Mouse (Mus musculus): ENCODE data around the gene Mfap4.

Gene Mfap4

DNA sequence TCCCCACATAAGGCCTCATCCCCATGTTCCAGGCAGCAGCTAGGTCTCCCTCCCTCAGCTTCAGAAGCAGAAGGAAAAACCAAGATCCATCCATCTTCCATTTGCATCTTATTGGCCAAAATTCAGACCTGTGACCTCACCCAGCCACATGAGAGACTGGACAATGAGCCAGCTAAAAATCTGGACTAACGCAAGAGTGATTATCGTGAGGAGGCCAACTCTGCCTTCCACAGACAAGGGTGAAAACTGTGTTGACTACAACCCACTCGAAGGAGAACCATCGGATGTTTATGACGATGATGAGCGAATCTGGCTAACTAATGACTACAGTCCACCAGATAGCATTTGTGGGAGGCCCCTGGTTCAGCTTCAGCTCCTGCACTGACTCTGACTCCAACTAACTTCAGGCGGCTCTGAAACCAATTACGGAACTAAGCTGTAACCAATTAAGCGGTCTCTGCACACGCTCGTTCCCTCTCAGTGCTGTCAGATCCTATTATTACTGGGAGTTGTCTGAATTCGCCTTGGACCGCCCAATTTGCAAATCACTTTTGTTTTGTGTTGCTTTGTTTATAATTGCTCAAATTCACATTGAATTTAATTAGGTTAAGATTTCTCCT lies 1.9 kb upstream of the Mfap4 start:
- no peak for DNase-seq

DNA sequence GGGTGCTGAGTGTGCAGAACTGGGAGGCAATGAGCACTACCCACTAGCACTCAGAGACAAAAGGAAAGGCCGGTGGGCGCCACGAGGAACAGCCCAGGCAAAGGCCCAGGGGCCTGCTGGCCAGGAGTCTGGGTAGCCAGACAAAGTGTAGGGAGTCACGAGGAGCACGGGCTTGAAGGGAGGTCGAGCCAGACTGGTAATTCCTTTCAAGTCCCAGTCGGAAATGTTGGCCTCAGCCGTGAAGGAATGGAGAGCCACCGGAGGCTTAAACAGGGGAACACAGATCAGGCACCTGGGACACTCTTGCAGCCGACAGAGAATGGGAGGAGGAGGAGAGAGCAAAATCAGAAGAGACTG lies 997 bp upstream of the Mfap4 start:
- DNase-seq, result no peak

DNA sequence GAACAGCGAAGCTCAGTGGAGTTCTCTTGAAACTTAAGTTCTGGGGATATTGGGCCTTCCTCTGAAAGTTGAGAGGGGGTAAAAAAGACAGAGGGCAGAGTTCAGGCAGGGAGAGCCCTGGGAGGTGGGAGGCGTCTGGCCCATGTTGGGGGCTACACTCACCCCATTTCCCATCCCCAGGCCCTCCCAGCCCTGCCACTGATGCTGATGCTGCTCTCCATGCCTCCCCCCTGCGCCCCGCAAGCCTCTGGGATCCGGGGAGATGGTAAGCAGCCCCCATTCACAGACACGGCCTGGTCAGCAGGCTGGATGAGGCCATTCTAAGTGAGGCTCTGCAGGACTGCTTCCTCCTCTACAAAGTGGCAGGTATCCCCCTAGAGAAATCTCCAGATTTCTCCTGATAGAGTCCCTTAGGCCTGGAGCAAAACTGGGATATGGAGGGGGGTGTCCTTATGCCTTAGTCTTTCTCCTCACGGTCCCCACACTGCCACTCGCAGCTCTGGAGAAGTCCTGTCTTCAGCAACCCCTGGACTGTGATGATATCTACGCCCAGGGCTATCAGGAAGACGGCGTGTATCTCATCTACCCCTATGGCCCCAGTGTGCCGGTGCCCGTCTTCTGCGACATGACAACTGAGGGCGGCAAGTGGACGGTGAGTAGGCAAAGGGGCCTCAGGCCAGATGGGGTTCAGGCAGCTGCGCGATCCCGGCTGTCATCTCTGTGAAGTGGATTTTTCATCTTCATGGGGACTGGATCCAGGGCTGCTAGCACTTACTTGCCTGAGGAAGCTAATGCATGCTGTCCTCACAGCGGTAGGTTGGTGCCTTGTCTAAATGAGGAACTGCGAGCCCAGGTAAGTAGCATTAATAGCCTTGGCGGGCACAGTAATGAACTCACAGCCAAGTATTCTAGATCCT lies 568 bp downstream of the Mfap4 start:
- no peak for DNase-seq

DNA sequence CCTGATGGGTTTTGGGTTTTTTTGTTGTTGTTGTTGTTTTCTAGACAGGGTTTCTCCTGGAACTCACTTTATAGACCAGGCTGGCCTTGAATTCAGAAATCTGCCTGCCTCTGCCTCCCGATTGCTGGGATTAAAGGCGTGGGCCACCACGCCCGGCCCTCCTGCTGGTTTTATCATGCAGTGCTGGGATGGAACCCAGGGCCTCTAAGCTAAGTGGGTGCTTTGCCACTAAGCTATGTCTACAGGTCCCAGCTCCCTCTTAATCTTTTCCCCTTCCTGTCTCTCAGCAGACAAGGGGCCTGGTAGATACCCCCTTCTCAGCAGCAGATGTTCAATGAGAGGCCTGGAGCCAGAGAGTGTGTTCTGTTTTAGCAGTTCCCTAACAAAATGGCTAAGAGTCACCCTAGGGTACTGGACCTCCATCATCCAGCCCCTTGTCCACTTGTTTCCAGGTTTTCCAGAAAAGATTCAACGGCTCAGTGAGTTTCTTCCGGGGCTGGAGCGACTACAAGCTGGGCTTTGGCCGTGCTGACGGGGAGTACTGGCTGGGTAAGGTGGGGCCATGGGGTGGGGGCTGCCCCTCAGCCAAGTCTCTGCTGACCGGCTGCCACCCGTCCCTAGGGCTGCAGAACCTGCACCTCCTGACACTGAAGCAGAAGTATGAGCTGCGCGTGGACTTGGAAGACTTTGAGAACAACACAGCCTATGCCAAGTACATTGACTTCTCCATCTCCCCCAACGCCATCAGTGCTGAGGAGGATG lies 1.4 kb downstream of the Mfap4 start:
- no peak for DNase-seq

DNA sequence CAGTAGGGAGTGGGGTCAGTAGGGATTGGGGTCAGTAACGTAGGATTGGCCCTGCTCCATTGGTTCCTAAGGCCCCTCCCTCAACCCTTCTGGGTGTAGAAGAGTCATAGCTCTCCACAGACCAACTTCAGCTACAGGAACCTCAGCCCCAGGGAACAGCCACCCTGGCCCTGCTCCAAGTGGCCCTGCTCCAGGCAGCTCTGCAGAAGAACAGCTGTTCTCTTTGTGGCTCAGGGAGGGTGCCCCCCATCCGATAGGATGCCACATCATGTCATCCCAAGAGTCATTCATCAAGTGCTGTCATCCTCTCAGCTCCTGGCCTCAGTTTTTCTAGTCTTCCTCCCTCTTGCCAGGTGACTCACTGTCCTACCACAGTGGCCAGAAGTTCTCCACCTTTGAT lies 2.2 kb downstream of the Mfap4 start:
- peak; percentile 69 for DNase-seq

DNA sequence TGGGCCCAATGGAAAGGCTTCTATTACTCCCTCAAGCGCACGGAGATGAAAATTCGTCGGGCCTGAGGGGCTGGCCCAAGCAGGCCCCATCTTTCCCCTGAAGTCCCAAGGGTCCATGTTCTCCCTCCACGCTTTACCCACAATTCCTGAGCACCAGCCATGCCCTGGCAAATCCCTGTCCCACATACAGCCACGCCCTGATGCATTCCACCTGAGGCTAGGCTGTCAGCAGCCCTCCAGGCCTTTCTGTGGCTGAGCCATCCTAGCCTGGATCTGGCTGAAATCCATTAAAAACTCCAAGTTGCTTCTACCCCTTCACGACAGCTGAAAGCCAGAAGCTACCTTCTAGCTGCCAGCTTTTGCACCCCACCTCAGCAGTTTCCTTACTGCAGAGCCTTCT lies 2.7 kb downstream of the Mfap4 start:
- DNase-seq, result no peak

DNA sequence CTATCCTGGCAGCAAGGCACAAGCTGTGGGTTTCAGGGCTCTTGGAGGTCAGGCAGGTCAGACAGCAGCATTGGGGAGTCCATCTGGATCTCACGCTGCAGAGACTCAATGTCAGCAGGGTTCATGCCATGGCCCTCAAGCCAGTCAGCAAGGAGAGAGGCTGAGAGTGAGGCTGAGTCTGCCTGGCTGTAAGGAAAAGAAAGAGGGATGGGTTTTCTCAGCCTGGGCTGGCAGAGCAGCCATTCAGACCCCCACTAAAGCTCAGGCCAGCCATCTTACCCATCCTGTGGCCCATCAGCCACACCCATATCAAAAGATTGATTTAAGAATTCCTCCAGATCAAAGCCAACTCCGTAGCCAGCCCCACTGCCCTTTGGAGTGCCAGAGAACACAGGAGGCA lies 3.9 kb downstream of the Mfap4 start:
- DNase-seq, result no peak

DNA sequence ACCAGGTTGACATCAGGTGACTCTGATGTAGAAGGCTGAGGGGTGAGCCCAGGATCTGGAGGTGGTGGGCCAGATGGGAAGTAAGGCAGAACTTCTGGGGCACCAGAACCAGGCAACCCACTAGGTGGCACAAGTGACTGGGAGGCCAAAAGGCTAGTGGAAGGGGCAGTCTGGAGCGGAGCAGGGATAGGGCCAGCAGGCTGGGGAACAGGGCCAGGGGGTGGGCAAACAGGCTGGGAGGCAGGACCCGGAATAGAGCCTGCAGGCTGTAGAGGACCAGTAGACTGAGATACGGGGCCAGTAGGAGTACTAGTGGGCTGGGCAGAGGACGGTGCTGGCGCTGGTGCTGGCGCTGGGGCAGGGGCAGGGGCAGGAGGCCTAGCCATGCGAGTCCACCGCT lies 4.6 kb downstream of the Mfap4 start:
- no peak for DNase-seq

DNA sequence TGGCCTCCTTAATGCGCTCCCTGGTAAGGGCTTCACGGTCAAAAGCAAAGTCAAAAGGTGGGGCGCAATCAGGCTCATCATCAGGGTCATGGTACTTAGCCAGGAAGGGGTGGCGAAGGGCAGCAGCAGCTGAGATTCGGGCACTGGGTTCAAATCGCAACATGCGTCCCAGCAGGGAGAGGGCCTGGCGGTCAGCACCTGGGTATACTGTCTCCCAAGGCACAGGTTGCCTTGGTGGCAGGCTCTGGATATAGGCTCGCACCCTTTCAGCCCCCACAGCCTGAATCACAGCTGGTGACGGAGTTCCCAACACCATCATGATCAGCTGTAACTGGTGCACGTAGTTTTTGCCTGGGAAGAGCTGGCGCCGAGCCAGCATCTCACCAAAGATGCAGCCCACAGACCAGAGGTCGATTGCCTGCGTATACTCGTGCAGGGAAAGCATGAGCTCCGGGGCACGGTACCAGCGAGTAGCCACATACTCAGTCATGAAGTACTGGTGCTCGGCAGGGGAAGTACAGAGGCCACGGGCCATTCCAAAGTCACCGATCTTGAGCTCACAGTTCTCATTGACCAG lies 5.8 kb downstream of the Mfap4 start:
- no peak for DNase-seq

DNA sequence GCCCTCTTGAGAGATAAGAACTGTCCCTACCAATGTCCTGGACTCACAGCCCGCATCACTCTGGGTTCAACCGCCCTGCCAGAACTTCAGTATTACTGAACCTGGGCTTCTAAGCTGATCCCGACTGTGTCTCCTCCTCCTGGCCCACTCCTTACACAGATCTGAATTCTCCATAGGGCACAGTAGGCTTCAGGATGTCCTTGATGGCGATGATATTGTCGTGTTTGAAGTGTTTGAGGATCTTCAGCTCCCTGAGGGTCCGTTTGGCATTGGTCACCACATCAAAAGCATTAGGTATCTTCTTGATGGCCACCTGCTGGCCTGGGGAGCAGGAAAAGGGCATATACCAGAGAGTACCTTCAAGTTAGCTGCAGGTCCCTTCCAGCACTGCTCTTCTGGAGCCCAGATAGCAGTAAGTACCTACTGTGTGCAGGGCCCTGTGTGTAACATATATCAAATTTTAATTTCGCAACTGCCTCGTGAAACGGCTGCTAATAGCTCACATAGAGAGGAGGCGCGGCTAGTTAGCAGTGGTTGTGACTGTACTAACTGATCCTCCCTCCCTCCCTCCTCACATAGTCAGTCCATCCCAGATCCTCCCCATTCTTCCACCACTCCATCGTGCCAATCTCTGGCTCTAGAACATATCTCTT lies 7.6 kb downstream of the Mfap4 start:
- no peak for DNase-seq

DNA sequence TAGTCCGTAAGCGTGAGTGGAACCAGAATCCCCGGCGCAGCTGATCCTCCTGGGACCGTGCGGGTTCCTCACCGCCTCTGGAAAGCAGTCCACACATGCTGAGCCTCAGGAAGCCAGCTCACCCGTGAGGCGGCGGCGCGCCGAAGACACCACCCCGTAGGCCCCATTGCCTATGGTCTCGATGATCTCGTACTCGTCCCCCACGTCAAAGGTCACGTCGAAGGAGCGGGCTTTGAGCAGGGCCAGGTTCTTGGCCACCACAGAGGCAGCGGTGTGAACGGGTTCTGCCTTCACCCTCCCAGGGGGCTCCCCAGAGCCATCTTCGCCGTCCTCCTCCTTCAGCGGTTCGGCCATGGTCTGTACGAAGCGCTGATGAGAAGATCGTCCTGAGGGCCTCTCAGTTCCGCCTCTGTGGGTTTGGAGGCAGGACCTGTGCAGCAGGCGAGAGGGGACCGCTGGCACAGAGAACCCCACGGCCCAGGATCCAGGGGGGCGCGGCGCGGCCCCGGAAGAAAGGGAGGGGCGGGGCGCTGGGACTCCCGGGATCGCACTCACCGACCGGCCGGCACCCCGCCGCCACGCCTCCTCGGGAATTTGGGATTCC lies 8.4 kb downstream of the Mfap4 start:
- DNase-seq, result peak; percentile 35

DNA sequence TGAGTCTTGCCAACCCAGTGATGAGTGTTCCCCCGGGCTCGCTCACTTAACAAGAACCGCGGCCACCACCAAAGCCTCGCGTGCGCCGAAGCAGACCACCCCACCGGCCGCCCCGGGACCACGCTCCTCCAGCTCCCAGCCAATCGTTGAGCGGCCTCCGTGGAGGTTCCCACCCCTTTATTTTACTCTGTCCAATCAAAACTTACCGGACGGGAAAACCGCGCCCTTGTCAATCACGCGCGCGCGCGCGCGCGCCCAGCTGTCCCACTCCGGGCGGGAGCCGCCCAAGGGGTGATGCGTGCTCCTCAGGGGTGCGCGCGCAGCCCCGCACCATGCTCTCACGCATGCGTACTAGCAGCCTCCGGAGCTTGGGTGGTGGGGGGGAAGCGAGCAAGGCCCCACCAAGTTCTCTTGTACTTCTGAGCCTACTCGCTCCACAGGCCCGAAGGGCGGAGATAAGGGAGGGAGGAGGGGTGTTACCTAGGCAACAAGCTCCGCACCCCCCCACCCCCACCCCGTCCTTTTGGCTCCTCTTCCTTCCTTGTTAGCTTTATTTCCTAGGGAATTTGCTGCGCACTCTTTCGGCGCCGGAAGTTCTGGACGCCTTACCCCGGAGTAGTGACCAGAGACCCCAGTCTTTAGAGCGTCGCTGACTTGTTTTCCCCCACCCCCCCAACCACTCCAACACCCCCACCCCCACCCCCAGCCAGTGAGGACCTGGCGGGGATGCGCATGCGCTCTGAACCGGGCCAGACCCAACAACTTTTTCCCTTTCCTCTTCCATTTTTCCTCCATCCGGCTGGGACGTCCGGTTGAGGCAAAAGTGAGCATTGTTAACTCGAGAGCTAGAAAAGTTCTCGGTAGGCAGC lies 9.1 kb downstream of the Mfap4 start, which contains the start of gene Mapk7:
Gene Mapk7 (minus strand): TSS at position 278 of the 869 bp plus-strand sequence.
- peak; percentile 100 for DNase-seq

DNA sequence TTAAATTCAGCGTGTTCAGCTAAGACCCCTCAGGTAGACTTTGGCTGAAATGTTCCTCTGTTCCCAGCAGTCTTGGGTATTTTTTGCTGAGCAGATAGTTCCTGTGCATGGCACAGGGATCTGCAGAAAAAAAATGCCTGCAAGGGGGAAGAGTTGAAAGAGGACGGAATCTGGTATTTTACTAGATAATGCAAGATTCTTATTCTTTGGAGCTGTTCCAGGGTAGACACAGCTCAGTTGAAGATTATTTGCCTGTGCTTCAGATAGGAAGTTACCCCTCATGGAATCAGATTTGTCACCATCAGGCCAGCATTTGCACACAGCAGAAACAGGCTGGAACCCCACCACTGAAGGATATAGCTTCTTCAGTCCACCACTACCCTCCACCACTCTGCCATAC lies 10.3 kb downstream of the Mfap4 start:
- DNase-seq, result no peak

DNA sequence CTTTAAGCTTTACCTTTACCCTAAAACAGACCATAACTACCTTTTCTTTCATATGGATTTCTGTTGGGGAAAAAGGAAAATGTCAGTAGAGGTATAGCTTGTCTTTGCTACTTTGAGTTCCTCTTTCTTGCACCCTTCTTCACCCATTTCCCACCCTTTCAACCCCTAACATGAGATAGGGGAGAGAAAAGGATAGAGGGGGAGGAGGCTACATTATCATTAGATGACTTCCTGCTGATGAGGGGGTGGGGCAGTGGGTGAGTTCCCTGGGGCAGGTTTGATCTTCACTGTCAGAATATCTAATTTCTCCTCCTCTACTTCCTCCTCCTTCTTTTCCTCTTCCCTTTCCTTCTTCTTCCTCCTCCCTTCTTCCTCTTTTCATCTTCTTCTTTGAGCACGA lies 12.3 kb downstream of the Mfap4 start:
- no peak for DNase-seq

DNA sequence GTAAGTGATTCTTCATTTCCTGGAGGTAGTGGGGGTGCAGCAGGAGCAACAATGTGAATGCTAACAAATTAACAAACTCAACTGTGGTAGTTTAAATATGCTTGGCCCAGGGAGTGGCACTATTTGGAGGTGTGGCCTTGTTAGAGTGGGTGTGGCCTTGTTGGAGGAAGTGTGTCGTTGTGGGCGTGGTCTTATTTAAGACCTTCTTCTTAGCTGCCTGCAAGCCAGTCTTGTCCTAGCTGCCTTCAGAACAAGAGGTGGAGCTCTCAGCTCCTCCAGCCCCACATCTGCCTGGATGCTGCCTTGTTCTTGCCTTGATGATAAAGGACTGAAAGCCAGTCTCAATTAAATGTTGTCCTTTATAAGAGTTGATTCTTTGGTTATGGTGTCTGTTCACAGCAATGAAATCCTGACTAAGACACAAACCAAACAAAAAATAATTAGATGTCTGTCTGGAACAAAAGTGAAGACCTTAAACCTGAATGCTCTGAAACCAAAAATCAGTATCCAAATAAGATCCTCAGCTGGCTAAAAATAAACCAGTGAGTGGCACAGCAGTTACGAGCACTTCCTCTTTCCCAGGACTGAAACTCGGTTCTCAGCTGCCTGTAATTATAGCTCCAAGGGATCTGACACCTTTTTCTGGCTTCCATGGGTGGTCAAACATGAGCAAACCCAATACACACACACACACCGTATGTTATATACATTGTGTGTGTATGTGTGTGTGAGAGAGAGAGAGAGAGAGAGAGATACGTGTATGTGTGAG lies 13.7 kb downstream of the Mfap4 start:
- DNase-seq, result no peak

DNA sequence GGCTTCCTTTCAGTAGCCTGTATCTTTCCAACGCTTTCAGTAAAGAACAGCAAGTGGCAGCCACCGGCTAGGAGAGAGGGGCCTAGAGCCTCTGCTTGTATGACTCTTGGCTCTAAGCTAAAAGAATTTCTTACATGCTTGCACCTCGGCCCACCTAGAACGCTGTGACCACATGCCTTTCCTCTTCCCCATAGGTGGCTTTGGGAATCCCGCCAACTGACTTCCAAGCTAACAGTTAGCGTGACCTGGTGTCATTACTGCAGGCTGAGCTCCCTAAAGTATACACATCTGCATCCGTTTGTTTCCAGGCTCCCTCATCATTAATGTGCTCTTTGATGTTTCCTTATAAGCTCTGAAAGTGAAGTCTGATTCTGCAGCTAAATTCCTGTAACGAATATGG lies 18.7 kb downstream of the Mfap4 start:
- DNase-seq, result peak; percentile 33

DNA sequence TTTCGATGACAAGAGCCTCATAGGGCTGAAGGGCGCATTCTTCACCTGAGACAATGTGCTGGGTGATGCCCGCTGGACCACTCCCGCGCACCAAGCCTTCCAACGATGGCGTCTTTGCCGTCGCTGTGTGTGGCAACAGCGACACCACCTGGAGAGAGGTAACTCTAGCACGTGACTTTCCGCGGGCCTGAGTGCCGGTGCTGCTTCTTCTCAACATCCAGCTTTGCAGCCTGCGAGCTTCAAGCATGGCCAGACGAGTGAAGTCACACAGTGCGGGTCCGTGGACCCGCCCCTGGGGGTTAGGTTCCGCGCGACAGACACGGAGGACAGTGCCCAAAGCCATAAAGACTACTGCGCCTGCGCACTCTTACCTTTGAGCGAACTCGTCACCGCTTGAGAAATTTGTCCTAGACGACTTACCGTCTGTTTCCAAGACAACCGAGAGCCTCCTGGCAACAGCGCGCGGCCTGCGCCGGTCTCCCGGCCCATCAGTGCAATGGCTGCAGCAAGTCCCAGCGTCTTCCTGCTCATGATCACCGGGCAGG lies 19.6 kb downstream of the Mfap4 start, which contains the start of gene B9d1:
Gene B9d1 (plus strand): TSS at position 432 of the 545 bp plus-strand sequence.
- peak; percentile 97 for DNase-seq

DNA sequence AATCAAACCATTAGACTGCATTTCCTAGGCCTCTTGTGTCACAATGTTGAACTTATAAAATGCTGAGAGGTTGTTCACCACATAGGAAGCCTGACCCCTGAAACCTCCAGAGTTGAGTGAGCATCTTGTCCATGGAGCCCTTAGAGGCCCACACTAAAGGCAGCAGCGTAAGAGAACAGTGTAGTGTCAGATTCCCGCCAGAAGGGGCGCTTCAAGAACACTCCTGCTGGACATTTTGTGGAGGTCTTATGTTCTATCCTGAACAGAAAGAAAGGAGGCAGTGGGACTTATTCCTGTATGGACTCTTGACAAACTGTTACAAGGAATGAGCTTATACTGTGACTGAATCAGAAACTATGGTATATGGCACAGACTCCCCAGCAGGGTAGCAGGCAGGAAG lies 29.7 kb downstream of the Mfap4 start:
- DNase-seq, result peak; percentile 44

DNA sequence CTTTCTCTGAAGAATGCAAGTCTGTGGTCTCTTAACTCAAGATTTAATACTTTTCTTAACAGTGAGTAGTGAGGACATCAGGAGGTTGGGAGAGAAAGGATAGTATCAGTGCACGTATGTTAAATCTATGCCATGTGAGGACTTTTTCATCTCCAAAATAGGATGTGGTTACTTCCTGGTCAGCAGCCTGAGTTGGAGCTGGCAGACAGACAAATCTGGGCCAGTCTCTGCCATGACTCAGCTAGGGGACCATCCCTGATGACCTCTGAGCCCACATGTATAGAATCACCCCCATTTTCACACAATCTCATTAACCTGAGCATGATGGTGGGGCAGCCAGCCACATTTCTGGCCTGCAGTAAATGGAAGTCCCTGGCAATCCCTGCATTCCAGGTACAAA lies 32.7 kb downstream of the Mfap4 start:
- DNase-seq, result no peak

DNA sequence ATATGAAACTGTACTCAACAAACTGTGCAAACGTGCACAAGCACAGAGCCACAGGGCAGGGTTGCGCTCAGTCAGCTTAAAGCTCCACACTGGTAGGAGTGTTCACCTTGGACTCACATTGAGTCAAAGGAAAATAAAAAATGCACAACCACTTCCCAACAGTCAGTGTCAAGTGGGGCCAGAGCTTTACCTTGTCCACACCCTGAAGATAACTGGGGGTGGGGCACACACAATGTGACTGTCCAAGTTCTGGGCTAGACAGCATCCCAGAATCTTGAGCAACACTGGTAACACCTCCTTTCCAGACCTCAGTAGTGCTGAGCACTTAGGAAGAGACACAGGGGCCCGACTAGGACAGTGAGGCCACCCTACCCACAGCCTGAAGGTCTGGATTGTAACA lies 33.6 kb downstream of the Mfap4 start:
- no peak for DNase-seq

Measured in right cerebral cortex, postnatal 4 days (tissue).